Mouse (Mus musculus) megakaryocyte, embryonic 14.5 days (primary cell): ENCODE measurements around the gene Gm5767. TPM values are rescaled to one million over a fixed set of nuclear protein-coding genes. Genes with fewer than 3 reads are reported as not detected.

Experiments
- H3K27me3 ChIP-seq: replicated peaks from 2 replicates; pipeline ENCODE3; 2012; ENCODE audit warnings: inconsistent platforms
- H3K36me3 ChIP-seq: replicated peaks from 2 replicates; pipeline ENCODE3; 2012; ENCODE audit warnings: low read length, inconsistent platforms, mixed read lengths
- H3K4me1 ChIP-seq: 2 replicates; pipeline ENCODE4 v1.6.1; 2012; ENCODE audit warnings: inconsistent platforms
- H3K4me3 ChIP-seq: replicated peaks from 2 replicates; pipeline ENCODE3; 2012; ENCODE audit warnings: moderate library complexity, mild to moderate bottlenecking, inconsistent platforms
- H3K9me3 ChIP-seq: 2 replicates; pipeline ENCODE4 v1.6.1; 2012; ENCODE audit warnings: inconsistent platforms
- FLI1 ChIP-seq: IDR thresholded peaks from 2 replicates; pipeline ENCODE4 v1.6.1; 2012; ENCODE audit warnings: low read length, inconsistent platforms, mixed read lengths
- GATA1 ChIP-seq: IDR thresholded peaks from 3 replicates; pipeline ENCODE4 v1.6.1; 2012; ENCODE audit warnings: mixed read lengths, low read length, inconsistent platforms, borderline replicate concordance
- polyA plus RNA-seq: library from polyadenylated mRNA; stranded (reverse); fragments of >175 nt; gene quantifications from 2 replicates; pipeline ENCODE4 v1.2.3, GENCODE M21; 2012; ENCODE audit warnings: low replicate concordance; ENCODE audit not compliant: insufficient read depth

Gene Gm5767
- polyA plus RNA-seq, 1 experiment = not detected

GRCm38 (mm10) chr16:8676228-8676627, 4.3 kb upstream of the Gm5767 start:
- no peaks in the 10 kb centered on the region for H3K36me3 ChIP-seq
- H3K4me3 ChIP-seq = no peak overlapping the region
- no peaks in the 10 kb centered on the region for H3K9me3 ChIP-seq
- H3K27me3 ChIP-seq = peaks cover 14% of the 10 kb centered on the region
- H3K4me1 ChIP-seq = peaks cover 44% of the 10 kb centered on the region
- TF ChIP-seq FLI1 (no peak), GATA1 (no peak)

GRCm38 (mm10) chr16:8676800-8677199, 3.8 kb upstream of the Gm5767 start:
- no peaks in the 10 kb centered on the region for H3K9me3 ChIP-seq
- TF ChIP-seq FLI1 (no peak), GATA1 (no peak)
- peaks cover 39% of the 10 kb centered on the region for H3K4me1 ChIP-seq
- H3K4me3 ChIP-seq = no peak overlapping the region
- H3K27me3 ChIP-seq = peaks cover 10% of the 10 kb centered on the region
- no peaks in the 10 kb centered on the region for H3K36me3 ChIP-seq

- H3K36me3 ChIP-seq = no peaks in the 10 kb centered on the region
- H3K4me1 ChIP-seq = peaks cover 27% of the 10 kb centered on the region
- H3K4me3 ChIP-seq = no peak overlapping the region
- peaks cover 10% of the 10 kb centered on the region for H3K27me3 ChIP-seq
- TF ChIP-seq GATA1 (no peak), FLI1 (no peak)
- no peaks in the 10 kb centered on the region for H3K9me3 ChIP-seq
These were observed 2.5 kb upstream of the Gm5767 start for GRCm38 (mm10) chr16:8678035-8678434.

DNA sequence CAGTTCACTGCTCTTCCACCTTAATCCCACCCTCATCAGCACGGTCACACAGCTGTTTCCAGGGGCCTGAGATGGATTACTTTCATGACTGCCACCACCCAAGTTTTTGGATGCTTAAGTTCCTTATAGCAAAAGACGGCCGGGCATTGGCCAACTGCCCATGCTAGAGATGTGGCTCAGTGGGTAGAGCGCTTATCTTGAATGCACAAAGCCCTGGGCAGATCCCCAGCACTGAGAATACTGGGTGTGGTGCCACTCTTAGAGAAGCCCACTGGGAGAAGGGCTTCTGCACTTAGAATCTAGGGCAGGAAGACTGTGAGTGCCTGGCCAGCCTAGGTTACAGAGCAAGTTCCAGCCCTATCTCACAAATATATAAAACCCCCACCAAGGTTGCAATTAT, 1.9 kb upstream of the Gm5767 start:
- TF ChIP-seq GATA1 (no peak), FLI1 (no peak)
- H3K27me3 ChIP-seq = peaks cover 10% of the 10 kb centered on the region
- H3K4me3 ChIP-seq = no peak overlapping the region
- H3K36me3 ChIP-seq = peaks cover 4% of the 10 kb centered on the region
- no peaks in the 10 kb centered on the region for H3K9me3 ChIP-seq
- H3K4me1 ChIP-seq = peaks cover 20% of the 10 kb centered on the region

GRCm38 (mm10) chr16:8679780-8680179, 790 bp upstream of the Gm5767 start:
- peaks cover 8% of the 10 kb centered on the region for H3K27me3 ChIP-seq
- H3K4me3 ChIP-seq = no peak overlapping the region
- TF ChIP-seq FLI1 (no peak), GATA1 (no peak)
- no peaks in the 10 kb centered on the region for H3K9me3 ChIP-seq
- H3K4me1 ChIP-seq = peaks cover 12% of the 10 kb centered on the region
- H3K36me3 ChIP-seq = peaks cover 5% of the 10 kb centered on the region

DNA sequence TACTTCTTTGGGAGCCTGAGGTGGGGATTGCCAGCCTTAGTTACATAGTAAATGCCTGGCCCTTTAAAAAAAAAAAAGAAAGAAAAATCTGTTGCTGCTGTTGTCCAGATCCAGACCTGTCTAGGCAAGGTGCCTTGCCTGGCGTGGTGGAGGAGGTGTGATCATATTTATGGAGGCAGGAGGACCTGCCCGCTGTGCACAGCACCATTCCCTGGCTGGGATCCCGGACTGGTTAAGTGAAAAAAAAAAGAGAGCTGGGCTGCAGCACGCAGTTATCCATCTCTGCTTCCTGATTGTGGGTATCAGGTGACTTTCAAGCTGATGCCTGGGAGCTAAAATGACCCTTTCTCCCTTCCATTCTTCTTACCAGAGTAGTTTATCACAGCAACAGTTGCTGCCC, 4.5 kb downstream of the Gm5767 start:
- no peak for TF ChIP-seq GATA1
- no peak for TF ChIP-seq FLI1
- Histone ChIP-seq H3K9me3 (no peaks in the 10 kb centered on the region), H3K4me1 (peaks cover 37% of the 10 kb centered on the region), H3K27me3 (peaks cover 2% of the 10 kb centered on the region), H3K4me3 (no peak overlapping the region), H3K36me3 (peaks cover 52% of the 10 kb centered on the region)

GRCm38 (mm10) chr16:8686121-8686870, 5.7 kb downstream of the Gm5767 start:
- Histone ChIP-seq H3K27me3 (no peaks in the 10 kb centered on the region), H3K4me3 (no peak overlapping the region), H3K4me1 (peaks cover 37% of the 10 kb centered on the region), H3K9me3 (no peaks in the 10 kb centered on the region), H3K36me3 (peaks cover 64% of the 10 kb centered on the region)
- TF ChIP-seq FLI1 = no peak
- no peak for TF ChIP-seq GATA1

DNA sequence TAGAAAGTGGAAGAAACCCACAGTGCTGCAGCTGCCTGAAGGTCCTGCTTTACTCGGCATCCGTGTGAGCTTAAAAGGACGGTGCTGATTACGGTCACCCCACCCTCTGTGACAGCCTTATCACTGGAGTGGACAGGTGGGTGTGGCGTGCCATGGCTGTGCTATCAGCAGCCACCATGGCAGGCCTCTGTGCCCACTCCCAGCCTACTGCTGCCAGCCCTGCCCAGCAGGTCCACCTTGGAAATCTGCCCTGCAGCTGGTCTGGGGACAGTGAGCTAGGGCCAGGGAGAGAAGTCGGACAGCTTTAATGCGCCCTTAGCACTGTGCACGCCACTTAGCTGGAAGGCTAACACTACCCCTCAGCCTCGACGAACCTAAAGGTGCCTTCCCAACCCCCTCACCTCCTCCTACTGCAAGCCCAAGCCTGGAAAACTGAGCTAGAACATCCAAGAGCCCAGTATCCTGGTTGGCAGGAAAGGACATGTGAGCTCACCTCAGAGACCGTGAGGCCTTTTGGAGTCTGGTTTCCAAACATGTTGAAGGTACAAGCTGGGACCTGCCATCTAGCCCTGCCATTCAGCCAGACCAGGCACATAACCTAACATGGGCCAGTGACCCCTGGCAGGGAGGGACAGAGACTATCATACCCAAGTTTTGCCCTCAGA, 6.4 kb downstream of the Gm5767 start:
- Histone ChIP-seq H3K27me3 (no peaks in the 10 kb centered on the region), H3K36me3 (peaks cover 71% of the 10 kb centered on the region), H3K4me1 (peaks cover 39% of the 10 kb centered on the region), H3K9me3 (no peaks in the 10 kb centered on the region), H3K4me3 (peak overlapping the region; percentile 15)
- TF ChIP-seq GATA1 = no peak
- no peak for TF ChIP-seq FLI1

GRCm38 (mm10) chr16:8687559-8688112, 7.1 kb downstream of the Gm5767 start:
- Histone ChIP-seq H3K36me3 (peaks cover 78% of the 10 kb centered on the region), H3K9me3 (no peaks in the 10 kb centered on the region), H3K4me1 (peaks cover 40% of the 10 kb centered on the region), H3K27me3 (no peaks in the 10 kb centered on the region), H3K4me3 (no peak overlapping the region)
- no peak for TF ChIP-seq FLI1
- no peak for TF ChIP-seq GATA1
